Mouse (Mus musculus): ENCODE measurements around the gene Tmem132d. TPM values are rescaled to one million over a fixed set of nuclear protein-coding genes. Genes with fewer than 3 reads are reported as not detected.

The Tmem132d gene
- total and polyA plus RNA-seq, 2 experiments from 2014 or later: 2.3 to 13.0 TPM

GRCm38 (mm10) chr5:128090578-128090977, 342.3 kb downstream of the Tmem132d start:
- no peak for TF ChIP-seq CTCF (IDR thresholded peaks at IDR 0.05; ENCODE audit: low read depth)
- ATAC-seq (0 out of 2 replicates have a peak, but pooled peaks have one; percentile 50), DNase-seq (no peak)
- 76% methylated on average over 5 of the region's 5 CpGs for WGBS
- no peaks in the 10 kb centered on the region for H3K36me3 ChIP-seq (ENCODE audit: insufficient read depth)
- no peak overlapping the region for H3K27ac ChIP-seq (ENCODE audit: low read depth, low read length)
- H3K4me1 ChIP-seq (ENCODE audit: insufficient read depth): no peaks in the 10 kb centered on the region
- no peak overlapping the region for H3K4me2 ChIP-seq (ENCODE audit: low read depth)
- no peaks in the 10 kb centered on the region for H3K27me3 ChIP-seq (ENCODE audit: insufficient read depth, low read length)
- no peak overlapping the region for H3K9ac ChIP-seq
- H3K4me3 ChIP-seq (ENCODE audit: low read depth, low read length): no peak overlapping the region
- no peaks in the 10 kb centered on the region for H3K9me3 ChIP-seq (ENCODE audit: low read length)

- Histone ChIP-seq H3K9me3 (ENCODE audit: low read length) (no peaks in the 10 kb centered on the region), H3K4me1 (ENCODE audit: insufficient read depth) (no peaks in the 10 kb centered on the region), H3K9ac (no peak overlapping the region), H3K4me2 (ENCODE audit: low read depth) (no peak overlapping the region), H3K36me3 (ENCODE audit: insufficient read depth) (no peaks in the 10 kb centered on the region), H3K27me3 (ENCODE audit: insufficient read depth, low read length) (no peaks in the 10 kb centered on the region), H3K27ac (ENCODE audit: low read depth, low read length) (no peak overlapping the region), H3K4me3 (ENCODE audit: low read depth, low read length) (no peak overlapping the region)
- no peak for DNase-seq
- 64% methylated on average over 5 of the region's 5 CpGs for WGBS
- ATAC-seq: no peak
- no peak for TF ChIP-seq CTCF (IDR thresholded peaks at IDR 0.05; ENCODE audit: low read depth)
Measured at GRCm38 (mm10) chr5:128075456-128075855, 357.4 kb downstream of the Tmem132d start.

- Histone ChIP-seq H3K27me3 (ENCODE audit: insufficient read depth, low read length) (no peaks in the 10 kb centered on the region), H3K9ac (no peak overlapping the region), H3K4me1 (ENCODE audit: insufficient read depth) (no peaks in the 10 kb centered on the region), H3K4me3 (ENCODE audit: low read depth, low read length) (no peak overlapping the region), H3K27ac (ENCODE audit: low read depth, low read length) (no peak overlapping the region), H3K4me2 (ENCODE audit: low read depth) (no peak overlapping the region), H3K36me3 (ENCODE audit: insufficient read depth) (no peaks in the 10 kb centered on the region), H3K9me3 (ENCODE audit: low read length) (no peaks in the 10 kb centered on the region)
- DNase-seq: no peak
- no peak for ATAC-seq
- 90% methylated on average over 2 of the region's 2 CpGs for WGBS
- no peak for TF ChIP-seq CTCF (IDR thresholded peaks at IDR 0.05; ENCODE audit: low read depth)
Measured at GRCm38 (mm10) chr5:128072616-128073015, 360.3 kb downstream of the Tmem132d start.

GRCm38 (mm10) chr5:128041781-128042180, 391.1 kb downstream of the Tmem132d start:
- 47% methylated on average over 9 of the region's 9 CpGs for WGBS

GRCm38 (mm10) chr5:128040036-128040435, 392.8 kb downstream of the Tmem132d start:
- no peak for TF ChIP-seq CTCF (IDR thresholded peaks at IDR 0.05; ENCODE audit: low read depth)
- no peak overlapping the region for H3K27ac ChIP-seq (ENCODE audit: low read depth, low read length)
- H3K36me3 ChIP-seq (ENCODE audit: insufficient read depth): no peaks in the 10 kb centered on the region
- no peaks in the 10 kb centered on the region for H3K9me3 ChIP-seq (ENCODE audit: low read length)
- H3K27me3 ChIP-seq (ENCODE audit: insufficient read depth, low read length): no peaks in the 10 kb centered on the region
- no peak overlapping the region for H3K9ac ChIP-seq
- H3K4me1 ChIP-seq (ENCODE audit: insufficient read depth): no peaks in the 10 kb centered on the region
- H3K4me3 ChIP-seq (ENCODE audit: low read depth, low read length): no peak overlapping the region
- H3K4me2 ChIP-seq (ENCODE audit: low read depth): no peak overlapping the region
- ATAC-seq (no peak), DNase-seq (no peak)
- WGBS: 80% methylated on average over 6 of the region's 6 CpGs

More at GRCm38 (mm10) chr5:128041781-128042180, 391.1 kb downstream of the Tmem132d start:
- no peak overlapping the region for H3K4me2 ChIP-seq (ENCODE audit: low read depth)
- H3K27me3 ChIP-seq (ENCODE audit: insufficient read depth, low read length): no peaks in the 10 kb centered on the region
- no peak overlapping the region for H3K27ac ChIP-seq (ENCODE audit: low read depth, low read length)
- H3K9ac ChIP-seq: no peak overlapping the region
- H3K4me1 ChIP-seq (ENCODE audit: insufficient read depth): no peaks in the 10 kb centered on the region
- no peak for TF ChIP-seq CTCF (IDR thresholded peaks at IDR 0.05; ENCODE audit: low read depth)
- H3K4me3 ChIP-seq (ENCODE audit: low read depth, low read length): no peak overlapping the region
- ATAC-seq: peak; percentile 59
- DNase-seq: peak; percentile 14
- H3K36me3 ChIP-seq (ENCODE audit: insufficient read depth): no peaks in the 10 kb centered on the region
- H3K9me3 ChIP-seq (ENCODE audit: low read length): no peaks in the 10 kb centered on the region

GRCm38 (mm10) chr5:128027076-128027475, 405.8 kb downstream of the Tmem132d start:
- DNase-seq (peak; percentile 30), ATAC-seq (no peak)
- Histone ChIP-seq H3K27ac (ENCODE audit: low read depth, low read length) (no peak overlapping the region), H3K27me3 (ENCODE audit: insufficient read depth, low read length) (no peaks in the 10 kb centered on the region), H3K9me3 (ENCODE audit: low read length) (no peaks in the 10 kb centered on the region), H3K4me2 (ENCODE audit: low read depth) (no peak overlapping the region), H3K4me3 (ENCODE audit: low read depth, low read length) (no peak overlapping the region), H3K36me3 (ENCODE audit: insufficient read depth) (no peaks in the 10 kb centered on the region), H3K9ac (no peak overlapping the region), H3K4me1 (ENCODE audit: insufficient read depth) (0 out of 2 replicates have a peak, but pooled peaks cover 4% of the 10 kb centered on the region)
- TF ChIP-seq CTCF (IDR thresholded peaks at IDR 0.05; ENCODE audit: low read depth): no peak
- 9% methylated on average over 2 of the region's 2 CpGs for WGBS

GRCm38 (mm10) chr5:128004666-128005065, 428.2 kb downstream of the Tmem132d start:
- ATAC-seq (no peak), DNase-seq (no peak)
- H3K27ac ChIP-seq (ENCODE audit: low read depth, low read length): no peak overlapping the region
- TF ChIP-seq CTCF (IDR thresholded peaks at IDR 0.05; ENCODE audit: low read depth): no peak
- 58% methylated on average over 9 of the region's 9 CpGs for WGBS
- H3K9ac ChIP-seq: no peak overlapping the region
- H3K27me3 ChIP-seq (ENCODE audit: insufficient read depth, low read length): no peaks in the 10 kb centered on the region
- no peak overlapping the region for H3K4me2 ChIP-seq (ENCODE audit: low read depth)
- no peaks in the 10 kb centered on the region for H3K9me3 ChIP-seq (ENCODE audit: low read length)
- no peaks in the 10 kb centered on the region for H3K36me3 ChIP-seq (ENCODE audit: insufficient read depth)
- no peak overlapping the region for H3K4me3 ChIP-seq (ENCODE audit: low read depth, low read length)
- H3K4me1 ChIP-seq (ENCODE audit: insufficient read depth): no peaks in the 10 kb centered on the region
